Mouse (Mus musculus) liver, embryonic 13.5 days (tissue): Measurements from ENCODE around the gene Adamts6. TPM values are rescaled to one million over a fixed set of nuclear protein-coding genes. Genes with fewer than 3 reads are reported as not detected.

Experiments used
- ATAC-seq: fragments of 200-750 bp; cut with Nextera tagmentation; 2 replicates; pipeline ENCODE4 v1.8.0; 2017; ENCODE audit warnings: low read depth, mild to moderate bottlenecking, moderate number of reproducible peaks, moderate library complexity
- DNase-seq: peaks from one replicate; pipeline ENCODE4 v3.0.0; 2022
- H3K27ac ChIP-seq: fragments of 300-500 bp; sonication (generic); 2 replicates; pipeline ENCODE4 v1.5.1; 2015; ENCODE audit warnings: moderate library complexity, mild to moderate bottlenecking, inconsistent platforms
- H3K27me3 ChIP-seq: fragments of 300-500 bp; sonication (generic); 2 replicates; pipeline ENCODE4 v1.6.1; 2015; ENCODE audit warnings: mild to moderate bottlenecking, inconsistent platforms
- H3K36me3 ChIP-seq: fragments of 300-500 bp; sonication (generic); 2 replicates; pipeline ENCODE4 v1.6.1; 2015; ENCODE audit warnings: mild to moderate bottlenecking, inconsistent platforms
- H3K4me1 ChIP-seq: fragments of 300-500 bp; sonication (generic); replicated peaks from 2 replicates; pipeline ENCODE4 v1.6.1; 2015; ENCODE audit warnings: inconsistent platforms
- H3K4me2 ChIP-seq: fragments of 300-500 bp; sonication (generic); 2 replicates; pipeline ENCODE4 v1.6.1; 2015; ENCODE audit warnings: inconsistent platforms, mild to moderate bottlenecking, moderate library complexity
- H3K4me3 ChIP-seq: fragments of 300-500 bp; sonication (generic); replicated peaks from 2 replicates; pipeline ENCODE4 v1.5.1; 2015; ENCODE audit warnings: mild to moderate bottlenecking, inconsistent platforms
- H3K9ac ChIP-seq: fragments of 300-500 bp; sonication (generic); 2 replicates; pipeline ENCODE4 v1.6.1; 2015; ENCODE audit warnings: mild to moderate bottlenecking, inconsistent platforms
- H3K9me3 ChIP-seq: fragments of 300-500 bp; sonication (generic); replicated peaks from 2 replicates; pipeline ENCODE4 v1.6.1; 2016; ENCODE audit warnings: inconsistent platforms
- WGBS: fragments of 180-500 bp; shearing (Covaris S2); methylation state at CpG from one replicate; pipeline ENCODE4 v1.1.7; 2015; ENCODE audit not compliant: insufficient replicate concordance; 5-methylcytosine and 5-hydroxymethylcytosine counted together
- polyA plus RNA-seq: library from polyadenylated mRNA; unstranded; fragments of >200 nt; fragmentation: Nextera tagmentation; extraction: Ambion mirVana; gene quantifications from 2 replicates; pipeline ENCODE4 v1.2.1, GENCODE M21; 2015

Gene Adamts6
- polyA plus RNA-seq = 0.09 TPM in 2 replicates

- no peak for DNase-seq
- peak within 1 kb of the TSS; percentile 73 for H3K9ac ChIP-seq
- WGBS = under 1% methylated on average over 23 of the region's 23 CpGs
- no peak for ATAC-seq
- no peaks in the 10 kb centered on the region for H3K27me3 ChIP-seq
- H3K36me3 ChIP-seq = no peaks in the 10 kb centered on the region
- H3K4me3 ChIP-seq = peak within 1 kb of the TSS; percentile 72
- peak within 1 kb of the TSS; percentile 63 for H3K27ac ChIP-seq
- peaks cover 20% of the 10 kb centered on the region for H3K4me1 ChIP-seq
- no peaks in the 10 kb centered on the region for H3K9me3 ChIP-seq
- H3K4me2 ChIP-seq = peak within 1 kb of the TSS; percentile 85
Observed at GRCm38 (mm10) chr13:104287366-104288225, at the start of gene Adamts6. Gene Adamts6, plus strand, starts transcription at chr13:104287835.

GRCm38 (mm10) chr13:104258997-104259396 is 28.6 kb upstream of the Adamts6 start:
- 71% methylated on average over 3 of the region's 3 CpGs for WGBS
- Histone ChIP-seq H3K4me1 (no peaks in the 10 kb centered on the region), H3K4me2 (no peak overlapping the region), H3K9me3 (no peaks in the 10 kb centered on the region), H3K36me3 (no peaks in the 10 kb centered on the region), H3K27me3 (no peaks in the 10 kb centered on the region), H3K27ac (no peak overlapping the region), H3K4me3 (no peak overlapping the region), H3K9ac (no peak overlapping the region)
- ATAC-seq (no peak), DNase-seq (no peak)

GRCm38 (mm10) chr13:104285031-104285431 is 2.6 kb upstream of the Adamts6 start:
- no peaks in the 10 kb centered on the region for H3K9me3 ChIP-seq
- 2% methylated on average over 2 of the region's 2 CpGs for WGBS
- H3K27me3 ChIP-seq = no peaks in the 10 kb centered on the region
- DNase-seq (no peak), ATAC-seq (0 out of 2 replicates have a peak, but pooled peaks have one; percentile 22)
- H3K36me3 ChIP-seq = no peaks in the 10 kb centered on the region
- peak overlapping the region; percentile 72 for H3K4me3 ChIP-seq
- H3K9ac ChIP-seq = 0 out of 2 replicates have a peak overlapping the region, but pooled peaks have one; percentile 73
- peak overlapping the region; percentile 74; the same call in 1 of the 2 replicates for H3K27ac ChIP-seq
- H3K4me2 ChIP-seq = peak overlapping the region; percentile 85
- H3K4me1 ChIP-seq = peaks cover 20% of the 10 kb centered on the region

GRCm38 (mm10) chr13:104285737-104286311 is 1.8 kb upstream of the Adamts6 start:
- ATAC-seq (no peak), DNase-seq (peak; percentile 4)
- under 1% methylated on average over 10 of the region's 10 CpGs for WGBS
- Histone ChIP-seq H3K4me1 (peaks cover 20% of the 10 kb centered on the region), H3K36me3 (no peaks in the 10 kb centered on the region), H3K4me3 (peak overlapping the region; percentile 72), H3K4me2 (peak overlapping the region; percentile 85), H3K9ac (peak overlapping the region; percentile 73), H3K27ac (peak overlapping the region; percentile 74), H3K9me3 (no peaks in the 10 kb centered on the region), H3K27me3 (no peaks in the 10 kb centered on the region)

GRCm38 (mm10) chr13:104286336-104286735 is 1.3 kb upstream of the Adamts6 start:
- peak overlapping the region; percentile 74 for H3K27ac ChIP-seq
- WGBS = 0% methylated on average over 4 of the region's 4 CpGs
- no peaks in the 10 kb centered on the region for H3K36me3 ChIP-seq
- peak overlapping the region; percentile 85 for H3K4me2 ChIP-seq
- no peaks in the 10 kb centered on the region for H3K27me3 ChIP-seq
- DNase-seq (no peak), ATAC-seq (no peak)
- peak overlapping the region; percentile 72 for H3K4me3 ChIP-seq
- H3K9me3 ChIP-seq = no peaks in the 10 kb centered on the region
- peaks cover 20% of the 10 kb centered on the region for H3K4me1 ChIP-seq
- H3K9ac ChIP-seq = peak overlapping the region; percentile 73

GRCm38 (mm10) chr13:104286897-104287309 is 732 bp upstream of the Adamts6 start:
- Histone ChIP-seq H3K27ac (peak overlapping the region; percentile 63), H3K27me3 (no peaks in the 10 kb centered on the region), H3K4me3 (peak overlapping the region; percentile 72), H3K4me1 (peaks cover 20% of the 10 kb centered on the region), H3K36me3 (no peaks in the 10 kb centered on the region), H3K4me2 (peak overlapping the region; percentile 85), H3K9me3 (no peaks in the 10 kb centered on the region), H3K9ac (peak overlapping the region; percentile 73)
- WGBS = under 1% methylated on average over 10 of the region's 10 CpGs
- DNase-seq = peak; percentile 77
- peak; percentile 91 for ATAC-seq

GRCm38 (mm10) chr13:104288226-104288859 is 708 bp downstream of the Adamts6 start:
- Histone ChIP-seq H3K4me3 (peak overlapping the region; percentile 72), H3K27me3 (no peaks in the 10 kb centered on the region), H3K36me3 (no peaks in the 10 kb centered on the region), H3K4me1 (peaks cover 20% of the 10 kb centered on the region), H3K9ac (peak overlapping the region; percentile 73; the same call in 1 of the 2 replicates), H3K4me2 (peak overlapping the region; percentile 85), H3K27ac (no peak overlapping the region), H3K9me3 (no peaks in the 10 kb centered on the region)
- ATAC-seq (0 out of 2 replicates have a peak, but pooled peaks have one; percentile 20), DNase-seq (no peak)
- WGBS = 3% methylated on average over 7 of the region's 7 CpGs

GRCm38 (mm10) chr13:104289176-104289575 is 1.5 kb downstream of the Adamts6 start:
- H3K4me3 ChIP-seq = no peak overlapping the region
- no peak for DNase-seq
- H3K4me1 ChIP-seq = peaks cover 20% of the 10 kb centered on the region
- no peak overlapping the region for H3K27ac ChIP-seq
- no peaks in the 10 kb centered on the region for H3K36me3 ChIP-seq
- H3K4me2 ChIP-seq = no peak overlapping the region
- no peaks in the 10 kb centered on the region for H3K27me3 ChIP-seq
- no peak overlapping the region for H3K9ac ChIP-seq
- ATAC-seq = no peak
- no peaks in the 10 kb centered on the region for H3K9me3 ChIP-seq

GRCm38 (mm10) chr13:104295472-104295871 is 7.8 kb downstream of the Adamts6 start:
- no peak for DNase-seq
- Histone ChIP-seq H3K4me2 (no peak overlapping the region), H3K4me3 (no peak overlapping the region), H3K9ac (no peak overlapping the region), H3K27me3 (no peaks in the 10 kb centered on the region), H3K4me1 (no peaks in the 10 kb centered on the region), H3K36me3 (no peaks in the 10 kb centered on the region), H3K9me3 (no peaks in the 10 kb centered on the region), H3K27ac (no peak overlapping the region)
- ATAC-seq = no peak
- 53% methylated on average over 1 of the region's 1 CpGs for WGBS

- no peaks in the 10 kb centered on the region for H3K27me3 ChIP-seq
- no peaks in the 10 kb centered on the region for H3K9me3 ChIP-seq
- 64% methylated on average over 3 of the region's 3 CpGs for WGBS
- ATAC-seq = no peak
- no peak overlapping the region for H3K4me3 ChIP-seq
- H3K27ac ChIP-seq = no peak overlapping the region
- no peaks in the 10 kb centered on the region for H3K4me1 ChIP-seq
- H3K9ac ChIP-seq = no peak overlapping the region
- DNase-seq = no peak
- H3K36me3 ChIP-seq = no peaks in the 10 kb centered on the region
- no peak overlapping the region for H3K4me2 ChIP-seq
Observed at GRCm38 (mm10) chr13:104329336-104329735, 41.7 kb downstream of the Adamts6 start.

- H3K27me3 ChIP-seq = no peaks in the 10 kb centered on the region
- ATAC-seq = no peak
- no peak overlapping the region for H3K9ac ChIP-seq
- no peaks in the 10 kb centered on the region for H3K4me1 ChIP-seq
- H3K4me3 ChIP-seq = no peak overlapping the region
- no peak overlapping the region for H3K4me2 ChIP-seq
- no peaks in the 10 kb centered on the region for H3K36me3 ChIP-seq
- no peak overlapping the region for H3K27ac ChIP-seq
- DNase-seq = no peak
- no peaks in the 10 kb centered on the region for H3K9me3 ChIP-seq
- 90% methylated on average over 2 of the region's 2 CpGs for WGBS
Observed at GRCm38 (mm10) chr13:104329742-104330141, 42.1 kb downstream of the Adamts6 start.
